Mouse (Mus musculus) kidney, postnatal 4 days (tissue): Measurements from ENCODE around the gene Shank3.

Experiments used
- DNase-seq, 2 experiments: peaks; one replicate each; pipeline ENCODE4 v3.0.0; 2021; ENCODE audit warnings: mixed read lengths in 2 of 2

The Shank3 gene

GRCm38 (mm10) chr15:89477806-89478205 is 21.6 kb upstream of the Shank3 start:
- DNase-seq, result no peak

- DNase-seq, result no peak
Observed at GRCm38 (mm10) chr15:89478622-89479021, 20.8 kb upstream of the Shank3 start.

GRCm38 (mm10) chr15:89480584-89480983 is 18.8 kb upstream of the Shank3 start:
- peak in 1 of 2 experiments; percentile 48 for DNase-seq

- no peak for DNase-seq
Observed at GRCm38 (mm10) chr15:89488182-89488581, 11.2 kb upstream of the Shank3 start.

- DNase-seq, result no peak
Observed at GRCm38 (mm10) chr15:89488611-89489117, 10.8 kb upstream of the Shank3 start.

GRCm38 (mm10) chr15:89494970-89495369 is 4.5 kb upstream of the Shank3 start:
- DNase-seq, result no peak

GRCm38 (mm10) chr15:89496131-89496530 is 3.3 kb upstream of the Shank3 start:
- DNase-seq, result no peak

- no peak for DNase-seq
Observed at GRCm38 (mm10) chr15:89496841-89497240, 2.6 kb upstream of the Shank3 start.

- DNase-seq, result peak; percentile 52 to 69
Observed at GRCm38 (mm10) chr15:89497391-89498048, 1.9 kb upstream of the Shank3 start.

GRCm38 (mm10) chr15:89498049-89498960 is 1.1 kb upstream of the Shank3 start:
- peak; percentile 55 to 67 for DNase-seq

- DNase-seq, result peak; percentile 75 to 81
Observed at GRCm38 (mm10) chr15:89499784-89500220, 379 bp downstream of the Shank3 start.

- DNase-seq, result peak in 1 of 2 experiments; percentile 27
Observed at GRCm38 (mm10) chr15:89500221-89500791, 883 bp downstream of the Shank3 start.

GRCm38 (mm10) chr15:89501321-89501720 is 1.9 kb downstream of the Shank3 start:
- no peak for DNase-seq

GRCm38 (mm10) chr15:89504838-89505237 is 5.4 kb downstream of the Shank3 start:
- no peak for DNase-seq

- no peak for DNase-seq
Observed at GRCm38 (mm10) chr15:89507751-89508150, 8.3 kb downstream of the Shank3 start.

- no peak for DNase-seq
Observed at GRCm38 (mm10) chr15:89512679-89513078, 13.3 kb downstream of the Shank3 start.

GRCm38 (mm10) chr15:89521951-89522350 is 22.5 kb downstream of the Shank3 start:
- DNase-seq, result no peak

- DNase-seq, result peak in 1 of 2 experiments; percentile 22
Observed at GRCm38 (mm10) chr15:89522566-89523282, 23.3 kb downstream of the Shank3 start.

GRCm38 (mm10) chr15:89523283-89523832 is 23.9 kb downstream of the Shank3 start:
- DNase-seq, result peak; percentile 37 to 49

- peak in 1 of 2 experiments; percentile 32 for DNase-seq
Observed at GRCm38 (mm10) chr15:89524001-89524571, 24.7 kb downstream of the Shank3 start.

- DNase-seq, result no peak
Observed at GRCm38 (mm10) chr15:89524611-89525415, 25.4 kb downstream of the Shank3 start.
